Mouse (Mus musculus) adrenal gland, postnatal 25 days (tissue): Measurements from ENCODE around the gene Ccdc8. TPM values are rescaled to one million over a fixed set of nuclear protein-coding genes. Genes with fewer than 3 reads are reported as not detected.

ENCODE experiments used
- DNase-seq: peaks from one replicate; pipeline ENCODE4 v3.0.0; 2021; ENCODE audit warnings: mixed read lengths
- total RNA-seq: library from RNA; stranded (reverse); gene quantifications from 2 replicates; pipeline ENCODE4 v1.2.3, GENCODE M21; 2021

The Ccdc8 gene
- total RNA-seq, 1 experiment from 2014 or later = 26.0 TPM

GRCm38 (mm10) chr7:16974018-16974417, 18.5 kb upstream of the Ccdc8 start:
- DNase-seq = no peak

GRCm38 (mm10) chr7:16976298-16976697, 16.2 kb upstream of the Ccdc8 start:
- no peak for DNase-seq

- no peak for DNase-seq
These were observed 14.3 kb upstream of the Ccdc8 start for GRCm38 (mm10) chr7:16978173-16978572.

GRCm38 (mm10) chr7:16978593-16978992, 13.9 kb upstream of the Ccdc8 start:
- DNase-seq = no peak

- no peak for DNase-seq
These were observed 12.2 kb upstream of the Ccdc8 start for GRCm38 (mm10) chr7:16980348-16980747.

GRCm38 (mm10) chr7:16982859-16983568, 9.5 kb upstream of the Ccdc8 start, which contains the start of gene Gm42372:
Gene Gm42372 (plus strand): TSS chr7:16983086.
- peak; percentile 50 for DNase-seq

- no peak for DNase-seq
These were observed 4.9 kb upstream of the Ccdc8 start for GRCm38 (mm10) chr7:16987541-16988149.

GRCm38 (mm10) chr7:16988405-16988804, 4.1 kb upstream of the Ccdc8 start:
- DNase-seq = peak; percentile 49

- no peak for DNase-seq
These were observed 2.3 kb upstream of the Ccdc8 start for GRCm38 (mm10) chr7:16990006-16990744.

GRCm38 (mm10) chr7:16991681-16992450, 642 bp upstream of the Ccdc8 start:
- DNase-seq = peak; percentile 45

GRCm38 (mm10) chr7:16993651-16994399, 1.3 kb downstream of the Ccdc8 start:
- peak; percentile 86 for DNase-seq

GRCm38 (mm10) chr7:16994400-16994799, 1.9 kb downstream of the Ccdc8 start:
- DNase-seq = no peak

- DNase-seq = no peak
These were observed 2.8 kb downstream of the Ccdc8 start for GRCm38 (mm10) chr7:16995345-16995744.

- no peak for DNase-seq
These were observed 6.7 kb downstream of the Ccdc8 start for GRCm38 (mm10) chr7:16999233-16999632.

- peak; percentile 89 for DNase-seq
These were observed 7.1 kb downstream of the Ccdc8 start for GRCm38 (mm10) chr7:16999650-17000049.

- DNase-seq = peak; percentile 79
These were observed 10.1 kb downstream of the Ccdc8 start for GRCm38 (mm10) chr7:17002375-17003195.

GRCm38 (mm10) chr7:17003230-17003960, 10.9 kb downstream of the Ccdc8 start:
- no peak for DNase-seq

- DNase-seq = no peak
These were observed 12.2 kb downstream of the Ccdc8 start for GRCm38 (mm10) chr7:17004716-17005115.

- no peak for DNase-seq
These were observed 14.8 kb downstream of the Ccdc8 start for GRCm38 (mm10) chr7:17007300-17007699.
